Comparison of ENCODE assay signal across 8 mouse cellular contexts in the genomic region with DNA sequence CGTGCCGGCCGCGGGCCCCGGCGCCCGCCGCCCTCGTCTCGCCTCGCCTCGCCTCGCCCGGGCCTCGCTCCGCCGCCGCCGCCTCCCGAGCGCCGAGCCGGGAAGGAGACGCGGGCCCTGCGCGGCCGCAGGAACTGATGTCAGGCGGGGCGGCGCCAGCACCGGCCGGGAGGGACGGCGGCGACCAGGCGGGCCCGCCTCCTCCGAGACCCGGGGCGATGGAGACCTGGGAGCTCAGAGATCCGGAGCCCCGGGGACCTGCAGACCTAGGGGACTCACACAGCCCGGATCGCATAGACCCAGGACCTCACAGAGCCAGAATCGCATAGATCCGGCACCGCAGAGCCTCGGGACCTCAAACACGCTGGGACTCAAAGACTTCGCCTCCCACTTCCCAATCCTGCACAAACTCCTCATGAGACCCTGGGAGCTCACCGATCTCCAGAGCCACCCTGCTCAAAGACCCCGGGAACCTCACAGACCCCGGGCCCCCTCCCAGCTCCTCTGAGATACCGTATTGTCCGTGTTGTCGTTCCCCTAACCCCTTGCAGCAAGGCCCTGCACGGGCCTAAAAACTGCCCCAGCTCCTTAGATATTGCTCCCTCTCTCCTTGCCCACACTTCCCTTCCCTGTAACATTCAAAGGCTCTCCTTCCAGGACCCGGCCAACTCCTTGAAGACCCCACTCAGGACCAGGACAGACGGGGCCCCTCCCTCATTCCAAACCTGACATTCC. TPM values are rescaled to one million over a fixed set of nuclear protein-coding genes. Genes with fewer than 3 reads are reported as not detected.
DNase-seq lines count a peak whose midpoint lies in the region; ATAC-seq lines count a peak whose summit lies in the region.

No protein-coding gene starts in this region.

- peaks cover 18% of the 10 kb centered on the region for H3K4me1 ChIP-seq in limb, embryonic 15.5 days
- H3K4me1 ChIP-seq in midbrain, embryonic 16.5 days (ENCODE audit: control insufficient read depth, insufficient read depth, low read length): peaks cover 14% of the 10 kb centered on the region

- peak overlapping the region; percentile 80 for H3K27ac ChIP-seq in limb, embryonic 15.5 days
- H3K27ac ChIP-seq in midbrain, embryonic 16.5 days (ENCODE audit: low read length): peak overlapping the region; percentile 80

- under 1% methylated on average over 47 of the region's 60 CpGs for WGBS in limb, embryonic 15.5 days
- WGBS in midbrain, embryonic 16.5 days: 1% methylated on average over 58 of the region's 60 CpGs

- H3K9ac ChIP-seq in limb, embryonic 15.5 days: peak overlapping the region; percentile 96
- peak overlapping the region; percentile 98 for H3K9ac ChIP-seq in midbrain, embryonic 16.5 days (ENCODE audit: low read depth, low read length)

- peak overlapping the region; percentile 79 for H3K4me2 ChIP-seq in limb, embryonic 15.5 days
- peak overlapping the region; percentile 89 for H3K4me2 ChIP-seq in midbrain, embryonic 16.5 days (ENCODE audit: low read length)

- peak; percentile 83 for ATAC-seq in limb, embryonic 15.5 days (ENCODE audit: insufficient number of reproducible peaks, low FRiP score, low TSS enrichment, low read depth)
- ATAC-seq in midbrain, embryonic 16.5 days: peak; percentile 85

- H3K27me3 ChIP-seq in limb, embryonic 15.5 days: no peaks in the 10 kb centered on the region
- H3K27me3 ChIP-seq in midbrain, embryonic 16.5 days (ENCODE audit: control insufficient read depth, insufficient read depth, low read depth, low read length): no peaks in the 10 kb centered on the region

- H3K4me3 ChIP-seq in limb, embryonic 15.5 days: peak overlapping the region; percentile 89
- peak overlapping the region; percentile 90 for H3K4me3 ChIP-seq in midbrain, embryonic 16.5 days (ENCODE audit: low read depth, low read length)

- peaks cover 21% of the 10 kb centered on the region for H3K36me3 ChIP-seq in limb, embryonic 15.5 days
- no peaks in the 10 kb centered on the region for H3K36me3 ChIP-seq in midbrain, embryonic 16.5 days (ENCODE audit: control insufficient read depth, insufficient read depth, low read length)

- DNase-seq in layer of hippocampus, adult 11-12 months (ENCODE audit: low spot score): peak; percentile 70
- no peak for DNase-seq in layer of hippocampus, adult 9-10 months (ENCODE audit: low spot score)
- DNase-seq in embryo, embryonic 11 days: peak; percentile 84
- DNase-seq in heart, adult 11 months: peak; percentile 99
- DNase-seq in kidney, adult 11 months: peak; percentile 64
- DNase-seq in spleen, postnatal 14 days (ENCODE audit: low spot score in 2 of 2): peak; percentile 54 to 65

- H3K9me3 ChIP-seq in limb, embryonic 15.5 days: no peaks in the 10 kb centered on the region
- no peaks in the 10 kb centered on the region for H3K9me3 ChIP-seq in midbrain, embryonic 16.5 days (replicated peaks; ENCODE audit: control insufficient read depth, low read length, poor library complexity, severe bottlenecking)

RNA-seq across cellular contexts. Expression of a gene that starts 0.5 kb away (rescaled TPM):
- polyA plus RNA-seq in limb, embryonic 15.5 days (2015; fragmentation: Nextera tagmentation; extraction: Ambion mirVana): 5.8 and 6.5 TPM in 2 replicates
- 7.9 and 8.4 TPM in 2 replicates for polyA plus RNA-seq in midbrain, embryonic 16.5 days (2015; fragmentation: Nextera tagmentation; extraction: Ambion mirVana)

RNA-seq across cellular contexts. Expression of a gene that starts 21.2 kb away (rescaled TPM):
- polyA plus RNA-seq in limb, embryonic 15.5 days (2015; fragmentation: Nextera tagmentation; extraction: Ambion mirVana): 0.45 TPM in 1 of 2 replicates, not detected in the other
- 1.7 TPM in 1 of 2 replicates, not detected in the other for polyA plus RNA-seq in midbrain, embryonic 16.5 days (2015; fragmentation: Nextera tagmentation; extraction: Ambion mirVana)

RNA-seq across cellular contexts. Expression of a gene that starts 40.6 kb away (rescaled TPM):
- polyA plus RNA-seq in limb, embryonic 15.5 days (2015; fragmentation: Nextera tagmentation; extraction: Ambion mirVana): 0.14 and 0.52 TPM in 2 replicates
- polyA plus RNA-seq in midbrain, embryonic 16.5 days (2015; fragmentation: Nextera tagmentation; extraction: Ambion mirVana): 0.27 and 0.45 TPM in 2 replicates

RNA-seq across cellular contexts. Expression of a gene that starts 45.7 kb away (rescaled TPM):
- 0.20 and 0.29 TPM in 2 replicates for polyA plus RNA-seq in limb, embryonic 15.5 days (2015; fragmentation: Nextera tagmentation; extraction: Ambion mirVana)
- polyA plus RNA-seq in midbrain, embryonic 16.5 days (2015; fragmentation: Nextera tagmentation; extraction: Ambion mirVana): 0.14 and 0.43 TPM in 2 replicates

RNA-seq across cellular contexts. Expression of a gene that starts 58.3 kb away (rescaled TPM):
- 27.1 and 29.3 TPM in 2 replicates for polyA plus RNA-seq in limb, embryonic 15.5 days (2015; fragmentation: Nextera tagmentation; extraction: Ambion mirVana)
- 35.6 and 37.8 TPM in 2 replicates for polyA plus RNA-seq in midbrain, embryonic 16.5 days (2015; fragmentation: Nextera tagmentation; extraction: Ambion mirVana)
